Mouse (Mus musculus) v-Abl transformed pro-B cells (cell line): Measurements from ENCODE around the gene Zfp385c.

Experiments
- in situ Hi-C, 2 experiments: fragments of 400-800 bp; cut with MboI; formaldehyde crosslinking; loops; one replicate each; pipeline ENCODE4 v1.15.1; 2025; ENCODE audit not compliant: unreplicated experiment in 2 of 2

The Zfp385c gene

DNA sequence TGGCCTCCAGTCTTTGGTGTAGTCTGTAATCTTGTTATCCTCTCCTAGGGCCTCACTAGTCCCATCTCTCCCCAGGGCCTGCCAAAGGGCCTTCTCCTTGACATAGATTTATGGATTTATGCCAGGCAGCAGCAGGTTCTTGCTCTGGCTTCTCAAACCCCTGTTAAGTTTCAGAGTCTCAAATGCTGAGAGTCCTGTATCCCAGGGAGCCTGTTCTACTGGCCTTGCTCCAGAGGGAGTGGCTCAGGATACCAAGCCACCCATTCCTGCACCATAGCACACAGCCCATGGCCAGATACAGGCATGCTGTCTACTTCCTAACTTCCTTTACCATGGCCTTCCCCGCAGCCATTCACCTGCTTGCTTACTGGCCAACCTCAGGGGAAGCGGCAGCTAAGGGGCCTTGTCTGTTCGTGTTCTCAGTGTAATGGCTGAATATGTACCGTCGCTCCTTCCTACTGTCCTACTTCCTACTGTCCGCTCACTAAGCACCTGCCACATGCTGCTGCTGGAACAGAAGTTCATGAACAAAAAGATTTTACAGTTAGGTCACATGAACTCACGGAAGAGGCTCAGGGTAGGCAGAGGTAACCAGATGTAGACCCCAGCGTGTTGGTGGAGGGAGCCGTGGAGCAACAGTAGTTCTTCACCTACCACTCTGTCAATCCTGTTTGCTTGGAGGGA lies 113.0 kb downstream of the Zfp385c start:
- in situ Hi-C loops, result loop anchor here (5.0 to 25.0 kb wide), 2 partner anchors 43 to 1642 kb away; partner anchors contain the start of genes Dnajc7 (in 1 of the 2) and Rara (in 1 of the 2)

DNA sequence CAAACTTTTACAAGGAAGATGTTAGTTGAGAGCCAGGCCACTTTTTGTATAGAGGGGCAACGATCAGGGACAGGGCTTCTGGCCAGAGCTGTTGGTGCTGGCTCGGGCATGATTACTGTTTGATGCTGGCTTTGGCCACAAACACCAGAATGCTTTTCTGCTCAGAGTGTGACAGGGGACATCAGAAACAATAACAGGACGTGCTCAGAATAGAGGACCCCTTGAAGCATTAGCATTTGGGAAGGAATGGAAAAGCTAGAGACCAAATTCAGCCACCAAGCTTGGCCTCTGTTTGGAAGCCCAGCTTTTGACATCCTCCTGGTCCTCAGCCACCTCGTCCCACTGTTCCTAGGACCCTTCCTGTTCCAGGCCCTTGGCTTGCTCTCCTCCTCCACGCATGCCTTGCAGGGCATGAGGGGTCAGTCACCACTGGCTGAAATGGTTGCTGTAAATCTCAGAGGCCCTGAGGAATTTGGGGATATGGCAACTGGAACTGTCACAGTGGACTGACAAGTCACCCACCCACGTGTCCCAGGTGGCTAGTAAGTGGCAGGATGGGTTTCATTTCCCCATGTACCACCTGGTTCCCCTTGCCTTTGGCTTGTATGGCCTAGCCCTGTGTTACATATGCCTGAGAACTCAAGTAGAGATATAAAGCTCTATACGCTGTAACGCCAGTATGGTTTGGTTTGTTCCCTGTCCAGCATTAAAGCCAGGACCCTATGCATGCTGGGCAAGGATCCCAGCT lies 114.2 kb downstream of the Zfp385c start:
- in situ Hi-C loops, result loop anchor here (5.0 to 25.0 kb wide), 2 partner anchors 44 to 1641 kb away; partner anchors contain the start of genes Dnajc7 (in 1 of the 2) and Rara (in 1 of the 2)
